Mouse (Mus musculus): ENCODE data around the gene Mbd3.

Mbd3 gene

DNA sequence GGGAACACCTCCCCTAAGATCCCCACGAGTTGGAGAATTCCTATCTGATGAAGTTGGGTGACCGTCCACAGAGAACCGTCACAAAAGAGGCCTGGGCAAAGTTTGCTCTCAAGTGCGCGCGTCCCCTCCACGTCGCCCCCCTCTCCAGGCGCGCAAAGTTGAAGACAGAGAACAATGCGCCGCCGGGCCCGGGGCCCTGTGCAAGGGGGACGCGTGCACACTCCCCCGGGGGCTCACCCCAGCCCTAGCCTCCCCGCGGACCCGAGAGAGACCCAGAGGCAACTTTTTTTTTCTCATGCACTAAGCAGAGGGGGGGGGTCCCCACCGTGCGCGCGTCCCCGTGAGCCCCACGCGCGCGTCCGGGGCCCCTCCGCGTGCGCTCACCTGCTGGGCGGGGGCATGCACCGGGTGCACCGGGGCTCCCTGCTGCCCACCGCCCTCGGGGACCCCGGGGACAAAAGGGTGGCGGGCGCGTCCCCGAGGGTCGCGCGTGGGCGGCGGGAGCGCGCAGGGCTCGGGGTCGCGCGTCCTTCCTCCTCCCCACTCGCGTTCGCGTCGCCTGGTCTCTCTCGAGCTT lies 33.7 kb upstream of the Mbd3 start:
- CTCF ChIA-PET, result interaction anchor here in 3 of 4 experiments (0.6 to 2.2 kb wide), 6 partner anchors 9 to 855 kb away, joined by 3 to 6 read pairs (median 4); no protein-coding TSS in a partner anchor
- POLR2A ChIA-PET, result interaction anchor here in 3 of 4 experiments (0.6 to 3.1 kb wide), 11 partner anchors 10 to 243 kb away, joined by 3 to 19 read pairs (median 4); partner anchors contain the start of genes Mbd3 (in 1 of the 3) and Rexo1 (in 1 of the 3)

DNA sequence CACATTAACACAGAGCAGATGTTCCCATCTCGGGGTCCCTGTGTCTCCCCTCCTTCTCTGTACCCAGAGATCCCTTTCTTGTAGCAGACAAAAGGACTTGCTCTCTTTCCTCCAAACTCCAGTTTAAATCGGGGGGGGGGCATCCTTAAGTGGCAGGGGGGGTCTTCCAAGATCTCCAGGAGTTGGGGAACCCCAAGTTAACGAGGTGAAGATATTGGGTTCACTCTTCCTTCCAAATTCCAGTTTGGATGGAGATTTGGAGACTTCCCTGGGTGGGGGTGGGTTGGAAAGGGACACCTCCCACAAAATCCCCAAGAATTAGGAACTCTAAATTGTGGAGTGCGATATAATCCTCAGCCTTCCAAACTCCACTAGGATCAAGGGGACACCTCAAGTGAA lies 33.0 kb upstream of the Mbd3 start:
- ChIA-PET POLR2A (interaction anchor here in 3 of 4 experiments (0.6 to 3.1 kb wide), 17 partner anchors 9 to 399 kb away, joined by 3 to 19 read pairs (median 3); partner anchors contain the start of genes Atp8b3 (in 1 of the 3), Mbd3 (in 1 of the 3), Plk5 (in 1 of the 3) and Rexo1 (in 1 of the 3)), CTCF (interaction anchor here in 3 of 4 experiments (0.7 to 2.2 kb wide), 5 partner anchors 9 to 856 kb away, joined by 3 to 5 read pairs (median 4); no protein-coding TSS in a partner anchor)

DNA sequence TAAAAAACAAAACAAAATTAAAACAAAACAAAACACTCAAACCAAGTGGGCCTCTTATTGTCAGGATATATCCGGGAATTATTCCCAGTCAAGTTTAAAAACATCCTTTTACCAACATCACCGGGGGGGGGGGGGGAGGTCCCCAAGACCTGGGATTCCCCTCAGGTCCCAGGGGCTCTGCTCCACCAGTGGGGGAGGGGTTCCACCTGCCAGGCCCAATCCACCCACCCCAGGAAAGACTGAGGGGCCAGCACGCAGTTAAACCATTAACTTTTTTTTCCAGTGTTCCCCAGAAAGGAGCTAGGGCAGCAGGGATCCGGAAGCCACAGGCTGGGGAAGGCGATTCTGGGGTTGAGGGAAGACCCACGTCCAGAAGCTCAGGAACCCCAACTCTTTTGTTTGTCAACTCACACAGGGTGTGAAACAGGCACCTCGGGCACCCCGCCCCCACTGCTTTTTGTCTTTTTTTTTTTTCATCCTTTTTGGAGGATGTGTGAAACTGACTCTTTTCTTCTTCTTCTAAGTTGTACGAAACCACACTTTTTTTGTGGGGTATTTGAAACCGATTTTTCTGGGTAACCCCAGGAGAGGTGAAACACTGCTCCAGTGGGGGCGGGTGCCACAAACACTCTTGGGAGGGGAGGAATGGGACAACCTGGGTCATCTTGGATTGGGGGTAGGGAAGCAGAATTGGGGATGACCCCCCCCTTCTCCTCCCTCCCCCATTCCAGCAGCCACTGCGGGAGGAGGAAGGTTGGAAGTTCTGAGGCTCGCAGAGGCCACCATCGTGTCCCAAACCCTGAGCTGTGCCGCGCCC lies 32.4 kb upstream of the Mbd3 start:
- POLR2A ChIA-PET, result interaction anchor here (0.6 to 3.1 kb wide), 21 partner anchors 8 to 399 kb away, joined by 3 to 19 read pairs (median 3); partner anchors contain the start of genes Mbd3 (in 2 of the 4), Atp8b3 (in 1 of the 4), Plk5 (in 1 of the 4) and Rexo1 (in 1 of the 4)
- CTCF ChIA-PET, result interaction anchor here (0.6 to 2.5 kb wide), 12 partner anchors 8 to 961 kb away, joined by 3 to 7 read pairs (median 4); partner anchors contain the start of gene Rexo1 (in 1 of the 4)

DNA sequence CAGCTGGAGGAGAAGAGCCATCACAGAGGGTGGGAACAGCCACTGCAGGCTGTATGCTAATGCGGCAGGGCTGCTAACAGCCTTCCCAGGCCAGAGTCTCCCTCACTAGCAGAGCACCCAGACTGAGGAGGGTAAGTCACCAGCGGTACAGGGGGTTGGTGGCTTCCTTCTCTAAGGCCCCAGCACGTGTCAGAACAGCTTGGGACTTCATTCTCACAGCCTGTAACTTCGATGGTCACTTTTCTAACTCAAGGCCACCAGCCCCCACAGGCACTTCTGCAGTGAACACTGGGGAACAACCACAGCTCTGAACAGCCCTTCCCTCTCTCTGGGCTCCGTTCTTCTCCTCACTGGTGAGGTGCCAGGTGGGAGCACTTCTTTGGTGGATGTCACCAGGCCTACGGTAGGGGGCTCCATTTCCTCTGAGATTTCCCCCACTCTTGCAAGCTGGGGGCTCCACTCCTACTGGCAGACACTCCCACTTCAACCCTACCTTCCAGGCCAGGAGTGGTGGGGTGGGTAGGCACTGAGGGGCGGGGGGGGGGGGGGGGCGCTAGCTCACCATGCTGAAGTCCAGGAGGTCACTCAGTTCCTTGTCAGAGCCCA lies 31.1 kb upstream of the Mbd3 start:
- ChIA-PET CTCF (interaction anchor here (0.5 to 2.5 kb wide), 14 partner anchors 11 to 304 kb away, joined by 3 to 8 read pairs (median 4); partner anchors contain the start of genes Atp8b3 (in 2 of the 4) and Rexo1 (in 1 of the 4)), POLR2A (interaction anchor here in 2 of 4 experiments (0.7 to 3.3 kb wide), 11 partner anchors 8 to 379 kb away, joined by 3 to 19 read pairs (median 4); partner anchors contain the start of genes Mbd3 (in 2 of the 2), Rexo1 (in 1 of the 2) and Uqcr11 (in 1 of the 2))

DNA sequence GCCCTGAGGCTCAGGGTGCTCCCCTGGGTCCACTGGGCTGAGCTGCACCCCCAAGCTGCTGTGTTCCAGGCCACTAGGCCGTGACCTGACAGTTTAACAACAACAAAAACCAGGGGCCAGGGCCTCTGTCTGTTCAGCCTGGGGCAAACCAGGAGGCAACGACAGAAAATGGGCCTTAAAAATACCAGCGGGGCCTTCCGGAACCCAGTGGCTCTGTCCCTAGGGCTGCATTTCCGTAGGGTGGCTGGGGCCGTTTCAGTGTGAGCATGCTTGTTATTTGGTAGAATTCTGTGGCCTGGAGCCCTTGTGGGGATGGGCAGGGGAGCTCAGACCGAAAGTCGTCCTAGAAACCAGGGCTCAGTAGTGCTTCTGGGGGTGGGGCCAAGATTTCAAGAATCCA lies 30.4 kb upstream of the Mbd3 start:
- ChIA-PET CTCF (interaction anchor here (0.5 to 2.5 kb wide), 12 partner anchors 12 to 305 kb away, joined by 3 to 8 read pairs (median 3); partner anchors contain the start of gene Mex3d (in 1 of the 4)), POLR2A (interaction anchor here in 2 of 4 experiments (0.6 to 3.3 kb wide), 12 partner anchors 12 to 379 kb away, joined by 3 to 14 read pairs (median 4); partner anchors contain the start of genes Mbd3 (in 2 of the 2), Rexo1 (in 1 of the 2) and Uqcr11 (in 1 of the 2))

DNA sequence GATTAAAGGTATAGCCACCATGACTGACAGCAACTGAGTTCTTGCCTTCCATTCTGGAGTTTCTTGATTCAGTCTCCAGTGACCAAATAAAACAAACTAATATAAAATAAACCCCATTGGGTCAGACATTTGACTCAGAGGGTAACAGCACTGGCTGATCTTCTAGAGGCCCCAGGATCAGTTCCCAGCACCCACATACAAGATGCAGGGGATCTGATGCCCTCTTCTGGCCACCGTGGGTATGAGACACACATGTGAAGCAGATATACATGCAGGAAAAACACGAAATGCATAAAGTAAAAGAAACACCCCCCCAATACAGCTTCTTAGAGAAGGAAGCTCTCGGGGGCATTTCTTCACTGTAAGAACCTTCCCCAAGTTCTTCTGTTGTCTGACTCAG lies 25.7 kb upstream of the Mbd3 start:
- CTCF ChIA-PET, result interaction anchor here in 1 of 4 experiments (1.0 to 3.2 kb wide), 3 partner anchors 16 to 84 kb away, joined by 3 to 9 read pairs (median 8); no protein-coding TSS in a partner anchor

DNA sequence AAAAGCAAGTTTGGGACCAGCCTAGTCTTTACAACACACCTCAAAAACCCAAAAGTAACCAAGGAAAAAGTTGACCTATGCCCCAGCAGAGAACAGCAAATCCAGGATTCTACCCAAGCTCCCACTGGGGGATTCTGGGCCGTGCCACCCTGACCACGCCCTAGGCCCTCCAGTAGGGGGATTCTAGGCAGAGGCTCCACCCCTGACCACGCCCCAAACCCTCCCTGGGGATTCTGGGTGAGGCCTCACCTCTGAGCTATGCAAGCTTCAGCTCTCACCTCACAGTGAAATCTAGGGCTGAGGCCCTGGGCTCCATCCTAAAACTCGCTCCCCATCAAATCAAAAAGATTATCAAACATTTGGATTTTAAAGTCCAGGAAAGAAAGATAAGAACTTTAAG lies 24.2 kb upstream of the Mbd3 start:
- ChIA-PET POLR2A (interaction anchor here (0.6 to 4.6 kb wide), 72 partner anchors 9 to 1920 kb away, joined by 3 to 33 read pairs (median 4); partner anchors contain the start of genes Abhd17a (in 2 of the 4), Mbd3 (in 2 of the 4), Rps15 (in 2 of the 4) and Uqcr11 (in 2 of the 4)), CTCF (interaction anchor here (0.6 to 2.2 kb wide), 30 partner anchors 9 to 923 kb away, joined by 3 to 19 read pairs (median 4); partner anchors contain the start of gene Mbd3 (in 1 of the 4))

More for the DNA sequence above, 25.7 kb upstream of the Mbd3 start:
- POLR2A ChIA-PET, result interaction anchor here in 2 of 4 experiments (0.6 to 4.6 kb wide), 6 partner anchors 23 to 721 kb away, joined by 3 to 23 read pairs (median 3); partner anchors contain the start of genes Atp8b3 (in 1 of the 2) and Mbd3 (in 1 of the 2)

DNA sequence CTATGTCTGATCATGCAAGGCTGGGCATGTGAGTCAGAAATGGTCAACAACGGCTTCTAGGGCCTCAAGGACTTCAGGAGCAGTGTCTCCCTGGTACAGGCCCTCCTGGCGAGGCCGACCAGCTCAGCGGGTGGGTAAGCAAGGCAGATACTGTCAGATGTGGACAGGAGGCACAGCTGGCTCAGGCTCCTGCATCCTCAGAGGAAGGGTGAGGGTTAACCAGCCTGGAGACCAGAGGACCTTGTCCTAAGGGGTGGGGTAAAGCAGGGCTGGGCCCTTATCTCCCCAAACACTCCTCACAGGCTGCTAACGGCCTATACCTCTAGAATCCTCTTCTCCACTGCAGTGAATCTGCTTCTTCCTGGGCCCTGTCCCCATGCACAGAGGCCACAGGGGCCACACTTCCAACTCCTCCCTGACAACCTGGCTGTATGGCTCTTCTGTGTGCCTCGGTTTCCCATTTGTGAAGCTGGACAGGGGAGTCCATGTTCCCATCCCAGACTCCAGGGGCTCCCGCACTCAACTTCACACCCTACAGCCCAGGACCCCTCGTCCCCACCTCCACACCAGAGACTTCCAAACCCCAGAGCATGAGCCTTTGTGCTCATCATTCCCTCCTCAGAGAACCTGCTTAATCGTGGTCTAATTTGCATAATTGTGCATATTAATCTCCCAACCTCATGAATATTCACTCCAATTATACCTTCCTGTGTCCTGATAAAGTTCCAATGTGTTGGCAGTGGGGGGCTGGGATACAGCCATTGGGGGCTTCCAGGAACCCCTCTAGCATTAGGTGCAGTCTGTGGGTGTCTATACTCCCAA lies 22.5 kb upstream of the Mbd3 start:
- ChIA-PET CTCF (interaction anchor here in 1 of 4 experiments (1.3 kb wide), 1 partner anchor 19 kb away, joined by 3 read pairs; no protein-coding TSS in a partner anchor), POLR2A (interaction anchor here in 2 of 4 experiments (0.7 to 4.6 kb wide), 9 partner anchors 10 to 254 kb away, joined by 3 to 33 read pairs (median 5); partner anchors contain the start of genes Mbd3 (in 1 of the 2), Pcsk4 (in 1 of the 2), Reep6 (in 1 of the 2) and Tcf3 (in 1 of the 2))

DNA sequence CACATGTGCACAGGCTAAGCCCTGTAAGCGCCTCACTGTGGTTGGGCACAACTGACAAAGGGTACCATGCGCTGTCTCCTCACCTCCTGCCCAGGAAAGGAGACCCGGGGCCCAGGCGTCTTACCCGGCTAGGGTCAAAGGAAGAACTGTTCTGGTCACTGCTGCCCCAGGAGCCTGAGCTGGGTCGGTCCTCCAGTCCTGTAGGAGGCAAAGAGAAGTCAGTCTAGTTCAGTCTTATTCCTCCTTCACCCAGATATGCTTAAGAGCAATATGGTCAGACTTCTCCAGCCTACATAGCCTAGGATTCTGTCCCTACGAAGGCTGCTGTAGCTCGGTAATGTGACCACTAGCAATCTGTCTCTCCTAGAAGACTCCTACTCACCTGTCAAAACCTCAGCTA lies 21.9 kb upstream of the Mbd3 start:
- ChIA-PET CTCF (interaction anchor here in 1 of 4 experiments (1.3 kb wide), 1 partner anchor 18 kb away, joined by 3 read pairs; no protein-coding TSS in a partner anchor), POLR2A (interaction anchor here in 2 of 4 experiments (0.8 to 3.4 kb wide), 5 partner anchors 11 to 255 kb away, joined by 3 to 33 read pairs (median 19); partner anchors contain the start of genes Mbd3 (in 1 of the 2), Tcf3 (in 1 of the 2) and Uqcr11 (in 1 of the 2))

DNA sequence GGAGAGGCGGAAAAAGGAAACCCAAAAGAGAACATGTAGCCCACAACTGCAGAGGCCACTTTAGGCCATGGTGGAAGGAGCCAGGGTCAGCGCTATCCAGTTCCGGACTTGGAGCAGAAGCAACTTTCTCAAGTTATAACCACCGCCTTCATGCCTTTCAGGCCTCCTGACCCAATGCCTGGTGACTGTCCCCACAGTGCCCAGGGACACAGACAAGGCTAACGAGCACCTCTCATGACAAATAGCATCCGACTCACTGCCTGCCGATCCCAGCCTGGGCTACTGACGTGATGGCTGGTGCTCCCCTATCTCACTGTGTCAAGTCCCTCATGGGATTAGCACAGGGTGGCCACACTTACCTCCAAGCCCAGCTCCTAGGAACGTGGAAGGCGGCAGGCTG lies 21.4 kb upstream of the Mbd3 start:
- ChIA-PET CTCF (interaction anchor here in 1 of 4 experiments (1.3 kb wide), 1 partner anchor 17 kb away, joined by 3 read pairs; no protein-coding TSS in a partner anchor), POLR2A (interaction anchor here in 3 of 4 experiments (0.8 to 3.4 kb wide), 4 partner anchors 12 to 21 kb away, joined by 3 to 33 read pairs (median 4); partner anchors contain the start of genes Mbd3 (in 1 of the 3) and Uqcr11 (in 1 of the 3))

DNA sequence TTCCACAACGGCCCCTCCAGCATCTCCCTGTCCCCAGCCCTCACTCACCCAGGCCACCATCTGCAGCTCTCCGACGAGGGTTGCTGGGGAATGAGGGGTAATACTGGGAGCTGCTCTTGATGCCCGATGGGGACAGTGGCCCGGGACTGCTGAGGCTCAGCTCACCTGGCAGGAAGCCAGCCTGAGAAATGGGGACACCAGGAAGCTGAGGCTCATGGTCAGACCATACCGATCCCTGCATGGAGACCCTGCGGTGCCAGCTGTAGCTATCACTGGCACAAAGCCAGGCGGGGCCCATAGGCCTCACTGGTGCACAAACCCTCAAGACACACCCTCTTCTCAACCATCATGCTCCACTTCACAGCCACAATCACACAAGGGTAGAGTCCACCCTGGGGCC lies 20.1 kb upstream of the Mbd3 start:
- ChIA-PET POLR2A (interaction anchor here in 3 of 4 experiments (1.0 to 2.9 kb wide), 5 partner anchors 11 to 257 kb away, joined by 3 to 19 read pairs (median 4); partner anchors contain the start of genes Mbd3 (in 2 of the 3) and Uqcr11 (in 1 of the 3)), CTCF (interaction anchor here in 2 of 4 experiments (0.5 to 3.5 kb wide), 4 partner anchors 12 to 192 kb away, joined by 3 to 19 read pairs (median 3); no protein-coding TSS in a partner anchor)

DNA sequence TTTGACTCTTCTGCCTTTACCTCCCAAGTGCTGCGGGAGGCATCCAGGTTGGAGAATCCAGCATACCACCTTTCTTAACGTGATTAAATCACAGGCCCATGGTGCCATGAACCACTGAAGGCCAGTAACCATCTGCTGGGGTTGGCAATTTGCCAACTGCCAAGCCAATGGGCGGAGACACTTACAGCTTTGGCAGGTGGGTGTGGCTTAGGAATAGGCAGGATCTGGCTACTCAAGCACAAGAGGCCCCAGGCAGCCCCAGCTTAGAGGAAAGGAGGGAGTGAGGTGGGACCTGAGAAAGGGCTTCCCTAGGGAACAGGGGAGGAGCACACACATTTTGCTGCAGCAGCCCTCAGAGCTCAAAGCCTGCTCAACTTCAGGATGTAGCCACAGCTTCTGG lies 19.0 kb upstream of the Mbd3 start:
- CTCF ChIA-PET, result interaction anchor here in 3 of 4 experiments (1.0 to 3.5 kb wide), 5 partner anchors 15 to 139 kb away, joined by 3 to 19 read pairs (median 4); no protein-coding TSS in a partner anchor
- POLR2A ChIA-PET, result interaction anchor here (0.8 to 2.9 kb wide), 14 partner anchors 11 to 258 kb away, joined by 3 to 19 read pairs (median 4); partner anchors contain the start of genes Mbd3 (in 3 of the 4), Atp8b3 (in 1 of the 4) and Csnk1g2 (in 1 of the 4)

DNA sequence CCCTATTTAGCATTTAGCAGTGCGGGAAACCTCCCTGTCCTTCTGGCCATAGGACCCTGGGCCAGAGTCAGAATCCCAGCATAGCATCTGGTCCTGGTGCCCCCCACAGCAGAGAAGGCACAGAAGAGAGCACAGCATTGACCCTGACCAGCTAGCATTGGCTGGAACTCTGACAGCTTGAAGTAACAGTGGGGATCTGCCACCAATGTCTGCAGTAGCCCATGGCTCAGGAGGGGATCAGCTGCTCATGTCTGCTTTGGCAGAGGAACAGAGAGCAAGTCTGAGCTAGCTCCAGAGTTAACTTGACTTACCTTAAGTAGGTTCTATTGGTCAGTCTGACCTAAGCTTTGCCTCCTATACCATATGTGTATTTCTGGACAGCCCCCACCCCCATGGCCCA lies 18.5 kb upstream of the Mbd3 start:
- ChIA-PET CTCF (interaction anchor here in 3 of 4 experiments (0.9 to 3.5 kb wide), 7 partner anchors 15 to 143 kb away, joined by 3 to 19 read pairs (median 4); partner anchors contain the start of gene Rexo1 (in 1 of the 3)), POLR2A (interaction anchor here (0.5 to 2.9 kb wide), 21 partner anchors 10 to 411 kb away, joined by 3 to 19 read pairs (median 3); partner anchors contain the start of genes Mbd3 (in 3 of the 4), Atp8b3 (in 1 of the 4), Csnk1g2 (in 1 of the 4) and Rps15 (in 1 of the 4))

DNA sequence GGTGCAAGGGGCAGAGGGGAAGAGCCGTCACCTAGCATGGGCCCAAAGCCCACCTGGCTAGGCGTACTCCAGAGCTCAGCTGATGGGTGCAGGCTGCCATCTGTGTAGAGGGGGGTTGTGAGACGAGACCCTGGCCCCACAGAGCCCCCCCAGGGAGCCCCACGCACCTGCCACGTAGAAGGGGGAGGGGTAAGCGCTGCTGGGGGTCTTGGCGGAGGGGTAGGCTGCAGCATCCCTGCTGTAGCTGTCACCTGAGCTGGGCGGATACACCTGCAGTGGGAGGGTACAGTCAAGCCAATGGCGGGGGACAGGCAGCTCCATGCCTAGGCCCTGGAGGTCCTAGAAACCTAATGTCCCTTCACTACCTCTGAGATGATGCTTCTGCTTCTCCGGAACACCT lies 18.0 kb upstream of the Mbd3 start:
- CTCF ChIA-PET, result interaction anchor here in 3 of 4 experiments (0.9 to 3.5 kb wide), 8 partner anchors 13 to 144 kb away, joined by 3 to 19 read pairs (median 4); partner anchors contain the start of gene Rexo1 (in 1 of the 3)
- POLR2A ChIA-PET, result interaction anchor here (0.5 to 2.9 kb wide), 20 partner anchors 9 to 412 kb away, joined by 3 to 19 read pairs (median 3); partner anchors contain the start of genes Mbd3 (in 2 of the 4), Atp8b3 (in 1 of the 4), Csnk1g2 (in 1 of the 4) and Rps15 (in 1 of the 4)

DNA sequence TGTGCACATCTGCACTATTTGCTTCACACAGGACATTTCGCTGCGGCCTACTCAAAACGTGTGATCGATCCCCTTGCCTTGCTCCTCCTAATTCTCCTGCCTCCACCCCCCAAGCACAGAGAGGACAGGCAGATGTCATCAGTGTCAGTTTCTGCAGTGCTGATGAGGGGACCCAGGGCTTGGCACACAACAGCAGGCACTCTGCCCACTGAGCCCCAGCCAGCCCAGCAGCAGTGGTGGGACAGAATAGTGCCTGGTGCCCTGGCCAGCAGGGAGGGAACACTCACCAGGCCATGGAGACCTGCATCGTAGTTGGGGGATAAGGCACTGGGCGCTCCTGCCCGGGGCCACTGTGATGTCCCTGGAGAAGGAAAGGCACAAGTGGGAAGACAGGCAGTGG lies 16.2 kb upstream of the Mbd3 start:
- CTCF ChIA-PET, result interaction anchor here in 1 of 4 experiments (1.2 kb wide), 1 partner anchor 103 kb away, joined by 3 read pairs; no protein-coding TSS in a partner anchor
- POLR2A ChIA-PET, result interaction anchor here in 2 of 4 experiments (1.2 to 1.3 kb wide), 2 partner anchors 16 kb away, joined by 3 to 4 read pairs; partner anchors contain the start of gene Mbd3 (in 2 of the 2)

Data from embryonic stem cell, embryonic (primary cell).